26 mouse cellular contexts compared by ENCODE assay signal in genomic region chr9:115414190-115414589, GRCm38 (mm10).
DNase-seq lines count a peak whose midpoint lies in the region; ATAC-seq and TF ChIP-seq lines count a peak whose summit lies in the region.
"Had no signal": no experiment of that assay in that cellular context is flagged by ENCODE, and none has a peak within 500 bp of the region (broad histone marks: within the 10 kb centered on the region; RNA-seq: fewer than 3 reads in every experiment).

No protein-coding gene starts in this region.

- H3K36me3 ChIP-seq in hindbrain, postnatal 0 days (ENCODE audit: insufficient read depth, low read length), result no peaks in the 10 kb centered on the region
- H3K36me3 ChIP-seq: embryonic facial prominence, embryonic 10.5 days; embryonic facial prominence, embryonic 13.5 days; forebrain, embryonic 10.5 days; G1E had no signal

- H3K4me2 ChIP-seq in hindbrain, postnatal 0 days (ENCODE audit: low read depth, low read length), result no peak overlapping the region
- H3K4me2 ChIP-seq: embryonic facial prominence, embryonic 13.5 days; forebrain, embryonic 13.5 days; heart, embryonic 11.5 days; hindbrain, embryonic 14.5 days had no signal

- TF ChIP-seq CTCF in hindbrain, postnatal 0 days (IDR thresholded peaks at IDR 0.05; ENCODE audit: low read depth), result no peak

- 96% methylated on average over 4 of the region's 4 CpGs for WGBS in hindbrain, postnatal 0 days

- ATAC-seq in granulocyte monocyte progenitor cell, adult 5-6 weeks (replicated peaks; ENCODE audit: poor library complexity, severe bottlenecking), result peak; percentile 91
- peak; percentile 78 for ATAC-seq in megakaryocyte progenitor cell, adult 5-6 weeks (replicated peaks; ENCODE audit: poor library complexity)
- ATAC-seq in hindbrain, postnatal 0 days, result no peak
- ATAC-seq: forebrain, embryonic 13.5 days; forebrain, embryonic 16.5 days; Patski had no signal

- DNase-seq in B cell, adult 2 months, result peak; percentile 32 to 40
- no peak for DNase-seq in layer of hippocampus, postnatal 36 days
- DNase-seq in hindbrain, postnatal 0 days (ENCODE audit: low spot score), result no peak
- no peak for DNase-seq in cerebellum, adult 9-11 months
- DNase-seq: adrenal gland, postnatal 10 days; adrenal gland, postnatal 36 days; cerebellum, adult 18-20 months; cerebellum, adult 9-10 months; cerebellum, postnatal 25 days; embryo, embryonic 11 days; gastrocnemius, postnatal 10 days; gastrocnemius, postnatal 36 days; heart, adult 11 months; heart, postnatal 36 days had no signal

- H3K4me1 ChIP-seq in hindbrain, postnatal 0 days (ENCODE audit: insufficient read depth, low read length), result no peaks in the 10 kb centered on the region
- H3K4me1 ChIP-seq: embryonic facial prominence, embryonic 10.5 days had no signal

- H3K27ac ChIP-seq in hindbrain, postnatal 0 days, result no peak overlapping the region
- H3K27ac ChIP-seq: embryonic facial prominence, embryonic 10.5 days; embryonic facial prominence, embryonic 13.5 days; forebrain, embryonic 10.5 days; forebrain, embryonic 13.5 days; hindbrain, embryonic 14.5 days had no signal

- H3K9ac ChIP-seq in hindbrain, postnatal 0 days (replicated peaks; ENCODE audit: low read length), result no peak overlapping the region
- H3K9ac ChIP-seq: embryonic facial prominence, embryonic 13.5 days; forebrain, embryonic 13.5 days; hindbrain, embryonic 14.5 days had no signal

- no peaks in the 10 kb centered on the region for H3K9me3 ChIP-seq in hindbrain, postnatal 0 days (ENCODE audit: low read length)
- H3K9me3 ChIP-seq: embryonic facial prominence, embryonic 10.5 days; embryonic facial prominence, embryonic 13.5 days; forebrain, embryonic 10.5 days; forebrain, embryonic 13.5 days had no signal

- H3K27me3 ChIP-seq in hindbrain, postnatal 0 days (ENCODE audit: insufficient read depth, low read length), result no peaks in the 10 kb centered on the region
- H3K27me3 ChIP-seq: CH12.LX; embryonic facial prominence, embryonic 13.5 days; forebrain, embryonic 13.5 days; Patski had no signal

- no peak overlapping the region for H3K4me3 ChIP-seq in hindbrain, postnatal 0 days (ENCODE audit: low read length)
- H3K4me3 ChIP-seq: embryonic facial prominence, embryonic 10.5 days; embryonic facial prominence, embryonic 13.5 days; forebrain, embryonic 10.5 days; forebrain, embryonic 13.5 days had no signal

Comparison
In these comparisons a context has a peak if more than half of its experiments do, and no peak if none do; other contexts are left out.
1. DNase-seq: peak in B cell, adult 2 months (2 of 2); none in layer of hippocampus, postnatal 36 days (0 of 2), hindbrain, postnatal 0 days (single experiment) and cerebellum, adult 9-11 months (single experiment).